Mouse (Mus musculus) G1E (cell line): ENCODE results near the gene Ctdsp2. TPM values are rescaled to one million over a fixed set of nuclear protein-coding genes. Genes with fewer than 3 reads are reported as not detected.

Experiments
- ATAC-seq: 2 replicates; pipeline ENCODE4 v1.8.0; 2016; ENCODE audit warnings: mild to moderate bottlenecking; ENCODE audit not compliant: insufficient number of reproducible peaks, poor library complexity, low FRiP score, severe bottlenecking; ENCODE audit errors: extremely low read depth
- DNase-seq: peaks from one replicate; pipeline ENCODE4 v3.0.0; 2012; ENCODE audit warnings: low spot score
- H3K27me3 ChIP-seq: 2 replicates; pipeline ENCODE4 v1.6.1; 2012; ENCODE audit warnings: mild to moderate bottlenecking, low read length, inconsistent platforms; ENCODE audit not compliant: insufficient read depth
- H3K36me3 ChIP-seq: replicated peaks from 2 replicates; pipeline ENCODE3; 2012; ENCODE audit warnings: mild to moderate bottlenecking, inconsistent platforms
- H3K4me1 ChIP-seq: 2 replicates; pipeline ENCODE4 v1.6.1; 2012; ENCODE audit warnings: low read depth, low read length, inconsistent platforms, mixed read lengths; ENCODE audit not compliant: insufficient read depth
- H3K4me3 ChIP-seq: 2 replicates; pipeline ENCODE4 v1.5.1; 2012; ENCODE audit warnings: low read depth, mild to moderate bottlenecking, inconsistent platforms, low read length, moderate library complexity, mixed read lengths
- H3K9me3 ChIP-seq: replicated peaks from 2 replicates; pipeline ENCODE4 v1.6.1; 2012; ENCODE audit warnings: inconsistent platforms
- CTCF ChIP-seq: IDR thresholded peaks from 2 replicates; pipeline ENCODE4 v1.5.1; 2012; ENCODE audit warnings: low read depth, low read length, inconsistent platforms, mixed read lengths
- GATA1 ChIP-seq: IDR thresholded peaks from 2 replicates; pipeline ENCODE4 v1.6.1; 2012; ENCODE audit warnings: borderline replicate concordance, low read length, inconsistent platforms, mixed read lengths
- GATA2 ChIP-seq: IDR thresholded peaks from 2 replicates; pipeline ENCODE4 v1.6.1; 2012; ENCODE audit warnings: low read depth, low read length, inconsistent platforms, borderline replicate concordance
- POLR2AphosphoS5 ChIP-seq: IDR thresholded peaks from 2 replicates; pipeline ENCODE4 v1.6.1; 2012; ENCODE audit warnings: low read depth, low read length, inconsistent platforms; ENCODE audit not compliant: insufficient replicate concordance
- TAL1 ChIP-seq: conservative IDR thresholded peaks from 2 replicates; pipeline ENCODE4 v1.6.1; 2012; ENCODE audit warnings: low read depth, low read length, inconsistent platforms, mixed read lengths
- polyA plus RNA-seq: library from polyadenylated mRNA; stranded (reverse); fragments of >175 nt; gene quantifications from 2 replicates; pipeline ENCODE4 v1.2.3, GENCODE M21; 2012
- total RNA-seq, 2 experiments: library from RNA; stranded (forward) in 1 of 2; stranded (reverse) in 1 of 2; fragments of 200-1000 nt in 1 of 2; fragments of >200 nt in 1 of 2; fragmentation: Nextera tagmentation in 1 of 2; gene quantifications; 2 replicates each; pipeline ENCODE4 v1.2.3; 2014 to 2017

Gene Ctdsp2
- total and polyA plus RNA-seq, 3 experiments, result 30.2 to 162 (median 81.4) TPM

GRCm38 (mm10) chr10:126962271-126962965, 16.1 kb upstream of the Ctdsp2 start:
- H3K4me1 ChIP-seq, result peaks cover 6% of the 10 kb centered on the region
- TF ChIP-seq TAL1 (no peak), POLR2AphosphoS5 (no peak), GATA2 (no peak), CTCF (no peak), GATA1 (no peak)
- H3K36me3 ChIP-seq, result no peaks in the 10 kb centered on the region
- peak; percentile 63 for ATAC-seq
- H3K4me3 ChIP-seq, result no peak overlapping the region; the same call in 1 of the 2 replicates
- no peak for DNase-seq
- H3K27me3 ChIP-seq, result peaks cover 29% of the 10 kb centered on the region
- no peaks in the 10 kb centered on the region for H3K9me3 ChIP-seq

GRCm38 (mm10) chr10:126962966-126963330, 15.6 kb upstream of the Ctdsp2 start:
- no peak for TF ChIP-seq TAL1
- no peak for TF ChIP-seq POLR2AphosphoS5
- no peak for TF ChIP-seq GATA1
- TF ChIP-seq GATA2, result no peak
- Histone ChIP-seq H3K9me3 (no peaks in the 10 kb centered on the region), H3K27me3 (peaks cover 24% of the 10 kb centered on the region)

DNA sequence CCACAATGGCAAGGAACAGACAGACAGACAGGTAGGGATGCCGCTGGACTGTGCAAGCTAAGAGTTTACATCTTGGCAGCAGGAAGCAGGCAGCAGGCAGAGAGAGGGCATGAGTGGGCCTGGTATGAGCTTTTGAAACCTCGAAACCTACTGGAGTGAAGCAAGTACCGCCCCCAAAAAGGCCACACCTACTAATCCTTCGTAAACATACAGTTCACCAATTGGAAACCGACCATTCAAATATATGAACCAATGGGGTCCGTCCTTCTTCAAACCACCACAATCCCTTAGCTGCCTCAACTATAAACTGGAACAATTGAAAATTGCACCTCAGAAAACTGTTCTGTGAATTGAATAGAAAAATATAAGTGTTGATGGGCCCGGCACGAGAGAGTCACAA, 14.7 kb upstream of the Ctdsp2 start:
- DNase-seq (no peak), ATAC-seq (no peak)
- H3K27me3 ChIP-seq, result peaks cover 24% of the 10 kb centered on the region
- no peaks in the 10 kb centered on the region for H3K36me3 ChIP-seq
- H3K4me3 ChIP-seq, result no peak overlapping the region
- H3K9me3 ChIP-seq, result no peaks in the 10 kb centered on the region
- peaks cover 6% of the 10 kb centered on the region for H3K4me1 ChIP-seq
- TF ChIP-seq GATA1 (no peak), GATA2 (no peak), CTCF (no peak), POLR2AphosphoS5 (no peak), TAL1 (no peak)

More at GRCm38 (mm10) chr10:126962966-126963330, 15.6 kb upstream of the Ctdsp2 start:
- no peak for DNase-seq
- H3K36me3 ChIP-seq, result no peaks in the 10 kb centered on the region
- H3K4me3 ChIP-seq, result no peak overlapping the region
- peaks cover 6% of the 10 kb centered on the region for H3K4me1 ChIP-seq
- no peak for ATAC-seq

DNA sequence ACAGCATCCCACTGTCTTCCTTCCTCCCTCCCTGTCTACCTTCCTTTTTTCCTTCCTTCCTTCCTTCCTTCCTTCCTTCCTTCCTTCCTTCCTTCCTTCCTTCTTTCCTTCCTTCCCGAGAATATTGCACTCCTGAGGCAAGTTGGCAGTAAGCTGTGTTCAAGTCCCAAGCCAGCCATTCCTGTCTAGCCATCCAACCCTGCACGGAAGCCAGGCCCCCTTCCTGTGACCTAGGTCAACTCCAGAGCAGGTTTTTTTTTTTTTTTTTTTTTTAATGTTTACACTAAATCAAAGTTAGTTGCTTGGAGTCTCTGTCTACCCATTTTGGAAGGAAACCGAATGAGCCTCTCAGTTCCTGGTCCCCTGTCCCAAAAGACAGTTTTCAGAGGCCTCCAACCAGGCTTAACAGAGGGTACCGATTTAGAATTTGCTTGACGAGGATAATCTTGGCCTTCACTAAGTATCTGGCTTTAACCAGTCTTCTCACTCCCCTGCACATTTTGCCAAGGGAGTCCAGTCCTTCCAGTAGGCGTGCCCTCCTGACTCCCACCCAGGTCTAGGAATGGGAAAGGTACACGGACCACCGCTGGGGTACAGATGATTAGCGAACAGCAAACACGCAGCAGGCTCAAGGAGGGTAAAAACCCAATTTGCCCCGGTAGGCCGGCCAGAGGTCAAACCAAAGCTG, 7.0 kb upstream of the Ctdsp2 start:
- H3K4me3 ChIP-seq, result no peak overlapping the region
- TF ChIP-seq CTCF (no peak), GATA1 (no peak), TAL1 (no peak), POLR2AphosphoS5 (no peak), GATA2 (no peak)
- H3K36me3 ChIP-seq, result no peaks in the 10 kb centered on the region
- no peaks in the 10 kb centered on the region for H3K9me3 ChIP-seq
- no peak for DNase-seq
- peaks cover 8% of the 10 kb centered on the region for H3K4me1 ChIP-seq
- H3K27me3 ChIP-seq, result peaks cover 52% of the 10 kb centered on the region
- no peak for ATAC-seq

DNA sequence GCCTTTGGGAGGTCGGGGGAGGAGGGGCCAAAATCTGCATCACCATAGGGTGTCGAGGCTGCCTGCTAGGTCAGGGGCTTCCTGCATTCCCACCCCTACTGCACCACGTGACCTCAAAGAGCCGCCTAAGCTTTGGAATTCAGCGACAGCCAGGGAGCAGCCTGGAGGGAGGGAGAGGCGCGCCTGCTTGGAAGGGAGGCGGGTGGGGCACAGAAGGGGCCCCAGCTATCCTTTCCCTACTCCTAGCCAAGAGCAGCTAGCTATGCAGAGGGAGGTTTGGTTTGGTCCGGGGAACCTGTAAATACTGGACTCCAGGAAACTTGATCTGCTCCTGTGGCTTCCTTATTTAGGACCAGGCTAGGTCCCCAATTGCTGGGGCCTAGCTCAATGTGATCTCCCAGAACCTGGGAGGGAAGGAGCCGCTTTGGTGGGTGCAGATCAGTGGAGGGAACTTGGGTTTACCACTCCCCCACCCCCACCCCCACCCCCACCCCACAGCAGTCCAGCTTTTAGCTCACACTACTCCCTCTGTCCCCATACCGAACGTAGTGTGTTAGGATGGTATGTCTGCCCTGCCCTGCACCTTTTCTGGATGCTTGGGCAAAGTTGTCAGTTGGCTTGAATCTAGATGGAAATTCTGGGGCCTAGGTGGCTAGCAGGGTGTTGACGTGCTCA, 6.3 kb upstream of the Ctdsp2 start:
- no peak for DNase-seq

GRCm38 (mm10) chr10:126972988-126973387, 5.5 kb upstream of the Ctdsp2 start:
- H3K9me3 ChIP-seq, result no peaks in the 10 kb centered on the region
- TF ChIP-seq GATA1 (no peak), TAL1 (no peak), CTCF (no peak)
- no peak for DNase-seq
- peaks cover 17% of the 10 kb centered on the region for H3K4me1 ChIP-seq
- no peak overlapping the region for H3K4me3 ChIP-seq
- no peaks in the 10 kb centered on the region for H3K36me3 ChIP-seq
- no peak for ATAC-seq
- peaks cover 56% of the 10 kb centered on the region for H3K27me3 ChIP-seq

More for the DNA sequence above, 6.3 kb upstream of the Ctdsp2 start:
- Histone ChIP-seq H3K9me3 (no peaks in the 10 kb centered on the region), H3K4me3 (no peak overlapping the region), H3K4me1 (peaks cover 11% of the 10 kb centered on the region), H3K27me3 (peaks cover 56% of the 10 kb centered on the region), H3K36me3 (no peaks in the 10 kb centered on the region)
- no peak for ATAC-seq
- no peak for TF ChIP-seq GATA2
- TF ChIP-seq GATA1, result no peak
- TF ChIP-seq TAL1, result no peak
- no peak for TF ChIP-seq CTCF
- TF ChIP-seq POLR2AphosphoS5, result no peak
